Mouse (Mus musculus) embryo, embryonic 10 days (tissue): ENCODE data around the gene Hoxb3.
A peak's percentile ranks its signal among the peaks of the same experiment; 100 is the strongest.

Source experiments
- DNase-seq: peaks from one replicate; pipeline ENCODE4 v3.0.0-alpha.2; 2015; ENCODE audit warnings: low spot score

Gene Hoxb3

GRCm38 (mm10) chr11:96302381-96303150, 20.6 kb upstream of the Hoxb3 start:
- DNase-seq, result no peak

GRCm38 (mm10) chr11:96303151-96304099, 19.7 kb upstream of the Hoxb3 start, which contains the start of gene Hoxb5:
TSS of gene Hoxb5 (plus strand) at chr11:96303336.
- peak; percentile 92 for DNase-seq

GRCm38 (mm10) chr11:96304381-96305195, 18.5 kb upstream of the Hoxb3 start:
- peak; percentile 54 for DNase-seq

- DNase-seq, result no peak
Measured at GRCm38 (mm10) chr11:96305505-96306182, 17.5 kb upstream of the Hoxb3 start.

GRCm38 (mm10) chr11:96306183-96306907, 16.8 kb upstream of the Hoxb3 start:
- no peak for DNase-seq

GRCm38 (mm10) chr11:96306908-96307269, 16.2 kb upstream of the Hoxb3 start:
- peak; percentile 84 for DNase-seq

GRCm38 (mm10) chr11:96308763-96309162, 14.4 kb upstream of the Hoxb3 start:
- DNase-seq, result no peak

- DNase-seq, result peak; percentile 60
Measured at GRCm38 (mm10) chr11:96309288-96309687, 13.8 kb upstream of the Hoxb3 start.

- peak; percentile 62 for DNase-seq
Measured at GRCm38 (mm10) chr11:96310183-96310938, 12.8 kb upstream of the Hoxb3 start.

- DNase-seq, result no peak
Measured at GRCm38 (mm10) chr11:96311097-96311496, 12.0 kb upstream of the Hoxb3 start.

GRCm38 (mm10) chr11:96311520-96312417, 11.4 kb upstream of the Hoxb3 start:
- DNase-seq, result peak; percentile 90

- no peak for DNase-seq
Measured at GRCm38 (mm10) chr11:96313134-96313533, 10.0 kb upstream of the Hoxb3 start.

- DNase-seq, result no peak
Measured at GRCm38 (mm10) chr11:96313806-96314428, 9.2 kb upstream of the Hoxb3 start.

GRCm38 (mm10) chr11:96314671-96315343, 8.3 kb upstream of the Hoxb3 start:
- DNase-seq, result peak; percentile 57

GRCm38 (mm10) chr11:96315344-96315681, 7.8 kb upstream of the Hoxb3 start:
- DNase-seq, result no peak

GRCm38 (mm10) chr11:96316696-96317607, 6.2 kb upstream of the Hoxb3 start:
- DNase-seq, result no peak
